Mouse (Mus musculus): ENCODE measurements at regions not wholly inside any gene's neighbourhood (a gene's known extent, or its start where the extent isn't known, plus 50 kb on each side); places are given as distances from the start of the nearest gene placed in this dataset.

DNA sequence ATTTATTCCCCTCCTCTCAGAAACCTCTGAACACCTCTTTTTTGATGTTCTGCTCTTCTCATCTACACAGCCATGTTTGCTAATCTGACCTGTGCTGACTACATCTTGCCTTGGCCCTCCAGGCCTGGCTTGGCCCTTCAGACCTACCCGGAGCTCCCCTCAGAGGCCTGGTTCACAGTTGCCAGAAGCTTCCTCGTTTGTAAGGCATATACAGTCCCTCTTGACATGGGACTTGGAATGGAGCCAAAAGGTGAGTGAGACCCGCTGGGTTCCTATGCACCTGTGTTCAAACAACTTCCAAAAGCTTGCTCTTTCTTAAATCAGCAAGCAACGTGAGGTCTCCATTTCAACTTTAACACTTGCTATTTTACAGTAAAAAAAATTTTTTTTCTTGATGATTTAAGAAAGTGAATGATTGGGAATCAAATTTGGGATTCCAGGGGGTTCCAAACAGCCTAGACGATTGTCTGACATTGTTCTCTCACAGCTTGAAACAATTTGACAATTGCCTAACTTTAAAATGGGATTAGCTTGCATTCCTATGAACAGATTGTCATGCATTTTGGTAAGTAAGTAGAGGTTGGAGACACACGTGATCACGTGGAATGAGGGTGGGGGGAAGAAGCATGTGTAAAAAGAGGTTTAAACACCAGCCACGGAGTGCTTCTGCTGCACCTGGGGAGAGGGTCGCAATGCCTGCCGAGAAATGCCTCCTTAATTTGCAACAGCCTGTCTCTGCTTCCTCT is 631.9 kb downstream of the Rnf144a start:
- no peak for ATAC-seq (ENCODE audit: low read depth)
- no peak overlapping the region for H3K9ac ChIP-seq (ENCODE audit: low read depth, low read length)
- no peaks in the 10 kb centered on the region for H3K4me1 ChIP-seq (ENCODE audit: control insufficient read depth, low read depth, low read length)
- no peaks in the 10 kb centered on the region for H3K9me3 ChIP-seq (replicated peaks; ENCODE audit: control insufficient read depth, low read length)
- no peaks in the 10 kb centered on the region for H3K27me3 ChIP-seq (ENCODE audit: control insufficient read depth, insufficient read depth, low read depth, low read length)
- H3K4me3 ChIP-seq (ENCODE audit: low read depth, low read length): no peak overlapping the region
- WGBS (ENCODE audit: insufficient replicate concordance): 40% methylated on average over 10 of the region's 10 CpGs
- H3K4me2 ChIP-seq (ENCODE audit: low read depth, low read length): no peak overlapping the region
- H3K36me3 ChIP-seq (ENCODE audit: control insufficient read depth, insufficient read depth): no peaks in the 10 kb centered on the region
- no peak overlapping the region for H3K27ac ChIP-seq (ENCODE audit: low read length)

DNA sequence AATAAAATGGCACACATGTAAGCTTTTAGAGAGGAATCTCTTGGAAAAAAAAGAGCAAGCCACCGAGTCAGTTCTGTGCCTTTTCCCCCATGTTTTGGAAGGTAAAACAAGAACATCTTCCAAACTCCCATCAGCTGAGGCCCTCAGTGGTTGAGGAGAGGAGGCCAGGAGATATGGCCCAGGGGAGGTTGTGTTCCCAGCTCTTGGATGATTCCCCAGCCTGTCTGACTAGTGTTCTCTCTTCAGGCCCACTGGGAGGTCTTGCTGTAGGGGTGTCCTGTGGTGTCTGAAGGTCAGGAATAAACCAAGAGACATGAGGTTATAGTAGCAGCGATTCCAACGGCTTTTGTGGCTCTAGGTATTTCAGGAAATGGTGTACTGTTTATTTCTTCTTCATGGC is 643.2 kb downstream of the Rnf144a start:
- no peaks in the 10 kb centered on the region for H3K9me3 ChIP-seq (replicated peaks; ENCODE audit: control insufficient read depth, low read length)
- H3K4me3 ChIP-seq (ENCODE audit: low read depth, low read length): no peak overlapping the region
- H3K4me1 ChIP-seq (ENCODE audit: control insufficient read depth, low read depth, low read length): no peaks in the 10 kb centered on the region
- H3K9ac ChIP-seq (ENCODE audit: low read depth, low read length): no peak overlapping the region
- WGBS (ENCODE audit: insufficient replicate concordance): 62% methylated on average over 3 of the region's 3 CpGs
- no peak for ATAC-seq (ENCODE audit: low read depth)
- H3K27ac ChIP-seq (ENCODE audit: low read length): no peak overlapping the region
- no peaks in the 10 kb centered on the region for H3K36me3 ChIP-seq (ENCODE audit: control insufficient read depth, insufficient read depth)
- no peaks in the 10 kb centered on the region for H3K27me3 ChIP-seq (ENCODE audit: control insufficient read depth, insufficient read depth, low read depth, low read length)
- no peak overlapping the region for H3K4me2 ChIP-seq (ENCODE audit: low read depth, low read length)

DNA sequence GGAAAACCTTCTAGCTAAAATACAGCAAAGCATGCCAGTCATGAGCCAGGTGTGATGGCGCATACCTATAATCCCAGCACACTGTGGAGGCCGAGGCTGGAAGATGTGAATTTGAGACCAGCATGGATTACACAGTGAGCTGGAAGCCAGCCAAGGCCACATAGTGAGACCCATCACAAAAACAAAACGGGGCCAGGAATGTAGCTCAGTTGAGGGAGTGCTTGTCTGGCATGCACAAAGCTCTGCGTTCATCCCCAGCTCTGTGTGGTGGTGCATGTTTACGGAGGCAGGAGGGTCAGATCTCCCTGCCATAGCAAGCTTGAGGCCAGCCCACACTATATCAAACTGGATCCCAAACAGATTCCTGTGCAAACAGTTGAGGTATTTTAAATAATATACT is 646.4 kb downstream of the Rnf144a start:
- Histone ChIP-seq H3K27me3 (ENCODE audit: control insufficient read depth, insufficient read depth, low read depth, low read length) (no peaks in the 10 kb centered on the region), H3K9ac (ENCODE audit: low read depth, low read length) (no peak overlapping the region), H3K4me2 (ENCODE audit: low read depth, low read length) (no peak overlapping the region), H3K4me3 (ENCODE audit: low read depth, low read length) (no peak overlapping the region), H3K36me3 (ENCODE audit: control insufficient read depth, insufficient read depth) (no peaks in the 10 kb centered on the region), H3K4me1 (ENCODE audit: control insufficient read depth, low read depth, low read length) (no peaks in the 10 kb centered on the region), H3K9me3 (replicated peaks; ENCODE audit: control insufficient read depth, low read length) (no peaks in the 10 kb centered on the region), H3K27ac (ENCODE audit: low read length) (no peak overlapping the region)
- ATAC-seq (ENCODE audit: low read depth): no peak
- 54% methylated on average over 5 of the region's 5 CpGs for WGBS (ENCODE audit: insufficient replicate concordance)

DNA sequence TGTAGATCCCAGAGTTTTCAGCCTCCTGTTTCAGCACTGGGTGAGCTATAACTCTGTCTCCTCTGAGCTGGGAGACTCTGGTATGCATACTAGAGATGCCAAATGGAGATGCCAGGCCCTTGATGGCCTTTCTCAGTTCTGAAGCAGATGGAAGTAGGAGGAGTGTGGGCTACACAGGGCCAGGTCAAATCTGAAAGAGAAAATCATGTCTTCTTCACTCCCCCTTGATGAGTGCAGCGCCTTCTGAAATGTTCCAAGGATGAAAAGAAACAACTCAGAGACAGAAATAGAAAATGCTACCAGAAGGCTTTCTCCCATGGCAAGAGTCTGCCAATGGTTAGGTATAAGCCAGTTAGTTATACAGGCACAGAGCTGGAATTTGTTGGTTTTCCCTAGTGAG is 652.0 kb downstream of the Rnf144a start:
- H3K36me3 ChIP-seq (ENCODE audit: control insufficient read depth, insufficient read depth): no peaks in the 10 kb centered on the region
- no peaks in the 10 kb centered on the region for H3K4me1 ChIP-seq (ENCODE audit: control insufficient read depth, low read depth, low read length)
- H3K27me3 ChIP-seq (ENCODE audit: control insufficient read depth, insufficient read depth, low read depth, low read length): no peaks in the 10 kb centered on the region
- H3K9ac ChIP-seq (ENCODE audit: low read depth, low read length): no peak overlapping the region
- no peak for ATAC-seq (ENCODE audit: low read depth)
- H3K4me3 ChIP-seq (ENCODE audit: low read depth, low read length): no peak overlapping the region
- no peak overlapping the region for H3K27ac ChIP-seq (ENCODE audit: low read length)
- no peak overlapping the region for H3K4me2 ChIP-seq (ENCODE audit: low read depth, low read length)
- 47% methylated on average over 1 of the region's 1 CpGs for WGBS (ENCODE audit: insufficient replicate concordance)
- H3K9me3 ChIP-seq (replicated peaks; ENCODE audit: control insufficient read depth, low read length): no peaks in the 10 kb centered on the region

DNA sequence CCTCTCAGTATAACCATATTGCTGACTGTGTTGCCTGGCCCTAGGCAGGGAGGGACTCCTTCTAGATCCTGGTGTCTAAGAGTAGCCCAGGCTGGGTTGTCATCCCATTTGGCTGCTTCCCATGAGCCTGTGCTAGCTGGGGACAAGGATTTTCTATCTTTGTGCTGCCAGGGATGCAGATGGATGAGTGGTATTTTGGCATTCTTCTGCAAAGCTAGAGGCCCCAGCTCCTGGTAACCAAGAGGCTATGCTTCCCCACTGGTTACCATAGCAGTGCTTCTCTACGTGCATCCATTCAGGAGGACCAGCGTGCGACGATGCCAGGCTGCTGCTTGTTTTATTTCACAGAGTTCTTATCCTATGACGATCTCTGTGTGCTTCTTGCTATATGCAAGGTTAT is 658.0 kb downstream of the Rnf144a start:
- 77% methylated on average over 5 of the region's 5 CpGs for WGBS (ENCODE audit: insufficient replicate concordance)
- Histone ChIP-seq H3K9me3 (replicated peaks; ENCODE audit: control insufficient read depth, low read length) (no peaks in the 10 kb centered on the region), H3K4me1 (ENCODE audit: control insufficient read depth, low read depth, low read length) (no peaks in the 10 kb centered on the region), H3K9ac (ENCODE audit: low read depth, low read length) (no peak overlapping the region), H3K27me3 (ENCODE audit: control insufficient read depth, insufficient read depth, low read depth, low read length) (no peaks in the 10 kb centered on the region), H3K27ac (ENCODE audit: low read length) (no peak overlapping the region), H3K36me3 (ENCODE audit: control insufficient read depth, insufficient read depth) (no peaks in the 10 kb centered on the region), H3K4me2 (ENCODE audit: low read depth, low read length) (no peak overlapping the region), H3K4me3 (ENCODE audit: low read depth, low read length) (no peak overlapping the region)
- ATAC-seq (ENCODE audit: low read depth): no peak

DNA sequence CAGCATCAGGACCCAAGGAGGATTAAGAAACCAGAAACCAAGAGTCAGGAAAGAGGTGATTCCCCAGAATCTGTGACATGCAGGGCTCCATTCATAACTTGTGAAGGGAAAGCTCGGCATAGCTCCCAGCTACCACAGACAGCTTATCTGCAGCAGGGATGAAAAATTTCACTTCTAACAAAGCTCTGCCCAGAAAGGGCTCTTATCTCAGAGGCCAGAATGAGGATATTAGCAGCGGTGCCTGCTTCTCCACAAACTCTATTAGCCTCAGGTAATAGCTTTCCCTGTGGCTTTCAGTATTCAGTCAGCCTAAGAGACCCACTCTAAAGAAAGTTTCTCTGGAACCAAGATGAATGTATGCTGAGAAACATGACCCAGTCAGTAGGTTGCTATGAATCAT is 636.9 kb upstream of the Id2 start:
- Histone ChIP-seq H3K27me3 (ENCODE audit: control insufficient read depth, insufficient read depth, low read depth, low read length) (no peaks in the 10 kb centered on the region), H3K9me3 (replicated peaks; ENCODE audit: control insufficient read depth, low read length) (no peaks in the 10 kb centered on the region), H3K4me2 (ENCODE audit: low read depth, low read length) (no peak overlapping the region), H3K9ac (ENCODE audit: low read depth, low read length) (no peak overlapping the region), H3K4me3 (ENCODE audit: low read depth, low read length) (no peak overlapping the region), H3K36me3 (ENCODE audit: control insufficient read depth, insufficient read depth) (no peaks in the 10 kb centered on the region), H3K4me1 (ENCODE audit: control insufficient read depth, low read depth, low read length) (no peaks in the 10 kb centered on the region), H3K27ac (ENCODE audit: low read length) (no peak overlapping the region)
- no peak for ATAC-seq (ENCODE audit: low read depth)
- WGBS (ENCODE audit: insufficient replicate concordance): 29% methylated on average over 2 of the region's 2 CpGs

DNA sequence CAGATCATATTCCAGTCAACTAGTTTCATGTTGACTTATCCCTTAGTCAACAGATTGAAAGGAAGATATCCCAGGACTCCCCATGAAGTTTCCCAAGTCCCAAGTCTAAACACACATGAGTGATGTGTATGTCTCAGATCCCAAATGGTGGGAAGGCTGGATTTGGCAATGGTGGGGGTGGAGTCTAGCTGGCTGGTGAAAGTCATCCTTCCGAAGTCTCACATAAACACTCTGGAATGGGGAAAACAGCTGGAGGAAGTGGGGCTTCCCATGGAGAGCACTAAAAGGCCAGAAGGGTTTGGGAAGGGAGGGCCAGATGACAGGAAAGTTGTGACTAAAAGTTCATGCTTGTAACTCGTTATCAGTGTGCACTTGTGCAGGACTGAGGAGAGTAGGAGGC is 628.8 kb upstream of the Id2 start:
- ATAC-seq (ENCODE audit: low read depth): no peak
- 17% methylated on average over 2 of the region's 2 CpGs for WGBS (ENCODE audit: insufficient replicate concordance)
- Histone ChIP-seq H3K4me1 (ENCODE audit: control insufficient read depth, low read depth, low read length) (no peaks in the 10 kb centered on the region), H3K4me2 (ENCODE audit: low read depth, low read length) (no peak overlapping the region), H3K4me3 (ENCODE audit: low read depth, low read length) (no peak overlapping the region), H3K9ac (ENCODE audit: low read depth, low read length) (no peak overlapping the region), H3K9me3 (replicated peaks; ENCODE audit: control insufficient read depth, low read length) (no peaks in the 10 kb centered on the region), H3K27me3 (ENCODE audit: control insufficient read depth, insufficient read depth, low read depth, low read length) (no peaks in the 10 kb centered on the region), H3K36me3 (ENCODE audit: control insufficient read depth, insufficient read depth) (no peaks in the 10 kb centered on the region), H3K27ac (ENCODE audit: low read length) (no peak overlapping the region)

DNA sequence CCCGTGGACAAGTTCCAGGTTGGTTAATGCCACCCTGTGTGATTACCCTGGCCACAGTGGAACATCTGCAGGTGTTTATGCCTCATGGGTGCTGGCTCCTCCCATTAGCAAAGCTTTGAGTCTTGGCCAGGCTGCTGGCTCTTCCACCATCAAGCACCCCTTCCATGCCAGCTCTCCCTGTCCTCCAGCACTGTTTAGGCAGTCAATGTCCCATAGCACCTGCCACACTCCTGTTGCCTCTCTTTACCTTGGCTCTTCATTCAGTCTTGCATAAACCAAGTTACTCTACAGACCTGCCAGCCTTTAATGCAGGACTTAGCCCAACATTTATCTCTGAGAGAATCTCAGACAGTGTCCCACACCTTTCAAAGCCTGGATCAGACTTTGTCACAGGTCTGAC is 614.2 kb upstream of the Id2 start:
- no peak for ATAC-seq (ENCODE audit: low read depth)
- Histone ChIP-seq H3K9me3 (replicated peaks; ENCODE audit: control insufficient read depth, low read length) (no peaks in the 10 kb centered on the region), H3K27me3 (ENCODE audit: control insufficient read depth, insufficient read depth, low read depth, low read length) (no peaks in the 10 kb centered on the region), H3K27ac (ENCODE audit: low read length) (no peak overlapping the region), H3K36me3 (ENCODE audit: control insufficient read depth, insufficient read depth) (no peaks in the 10 kb centered on the region), H3K4me3 (ENCODE audit: low read depth, low read length) (no peak overlapping the region), H3K4me1 (ENCODE audit: control insufficient read depth, low read depth, low read length) (no peaks in the 10 kb centered on the region), H3K4me2 (ENCODE audit: low read depth, low read length) (no peak overlapping the region), H3K9ac (ENCODE audit: low read depth, low read length) (no peak overlapping the region)
- WGBS (ENCODE audit: insufficient replicate concordance): 52% methylated on average over 1 of the region's 1 CpGs

DNA sequence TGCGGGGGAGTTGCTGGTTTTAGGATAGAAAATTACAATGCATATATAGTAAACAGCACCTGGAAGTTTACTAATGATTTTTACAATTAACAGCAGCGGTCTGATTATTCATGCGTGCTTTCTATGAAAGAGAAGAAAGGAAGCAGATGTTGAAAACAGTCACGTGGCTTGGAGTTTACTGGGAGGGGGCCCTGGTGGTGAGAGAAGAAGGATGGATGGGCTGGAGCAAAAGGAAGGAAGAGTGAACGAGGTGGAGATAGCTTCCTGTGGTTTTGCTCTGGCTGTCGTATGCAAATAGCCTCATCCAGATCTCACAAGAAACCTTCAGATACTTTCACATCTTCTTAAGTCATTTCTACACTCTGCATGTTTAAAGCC is 606.1 kb upstream of the Id2 start:
- H3K4me3 ChIP-seq (ENCODE audit: low read depth, low read length): no peak overlapping the region
- H3K27me3 ChIP-seq (ENCODE audit: control insufficient read depth, insufficient read depth, low read depth, low read length): peaks cover 3% of the 10 kb centered on the region; the same call in 1 of the 2 replicates
- H3K27ac ChIP-seq (ENCODE audit: low read length): no peak overlapping the region
- no peaks in the 10 kb centered on the region for H3K36me3 ChIP-seq (ENCODE audit: control insufficient read depth, insufficient read depth)
- no peak overlapping the region for H3K4me2 ChIP-seq (ENCODE audit: low read depth, low read length)
- ATAC-seq (ENCODE audit: low read depth): no peak
- no peaks in the 10 kb centered on the region for H3K9me3 ChIP-seq (replicated peaks; ENCODE audit: control insufficient read depth, low read length)
- no peak overlapping the region for H3K9ac ChIP-seq (ENCODE audit: low read depth, low read length)
- H3K4me1 ChIP-seq (ENCODE audit: control insufficient read depth, low read depth, low read length): no peaks in the 10 kb centered on the region
- WGBS (ENCODE audit: insufficient replicate concordance): 5% methylated on average over 6 of the region's 6 CpGs
